Mouse (Mus musculus) spleen, adult 2 months (tissue): ENCODE data around the gene Pbld2. TPM values are rescaled to one million over a fixed set of nuclear protein-coding genes. Genes with fewer than 3 reads are reported as not detected.
"Not testable (repeated sequence)": the region's sequence is repeated elsewhere in the genome, so short reads cannot be mapped to it uniquely, and the experiment has no call there.

Experiments used
- DNase-seq, 2 experiments: peaks; one replicate each; pipeline versions ENCODE4 v3.0.0 to v3.0.0-alpha.2; 2012 to 2021; ENCODE audit warnings: low spot score in 2 of 2, low read depth in 1 of 2
- H3K27ac ChIP-seq: fragments of 200-500 bp; 2 replicates; pipeline ENCODE4 v1.5.1; 2012; ENCODE audit warnings: low read length, inconsistent platforms; ENCODE audit not compliant: insufficient read depth
- H3K27me3 ChIP-seq: fragments of 200-500 bp; 2 replicates; pipeline ENCODE4 v1.6.1; 2012; ENCODE audit warnings: mild to moderate bottlenecking, moderate library complexity, low read length, inconsistent platforms; ENCODE audit not compliant: control insufficient read depth, insufficient read depth
- H3K36me3 ChIP-seq: fragments of 200-500 bp; 2 replicates; pipeline ENCODE4 v1.6.1; 2012; ENCODE audit warnings: mild to moderate bottlenecking, low read length, inconsistent platforms; ENCODE audit not compliant: control insufficient read depth, insufficient read depth
- H3K4me1 ChIP-seq: fragments of 200-500 bp; 2 replicates; pipeline ENCODE4 v1.6.1; 2011; ENCODE audit warnings: inconsistent platforms; ENCODE audit not compliant: control insufficient read depth, insufficient read depth, insufficient read length
- H3K4me3 ChIP-seq: fragments of 200-500 bp; 2 replicates; pipeline ENCODE4 v1.5.1; 2011; ENCODE audit warnings: mild to moderate bottlenecking, inconsistent platforms; ENCODE audit not compliant: insufficient read depth, insufficient read length; ENCODE audit errors: extremely low read depth
- CTCF ChIP-seq: fragments of 200-500 bp; IDR thresholded peaks from 2 replicates; pipeline ENCODE4 v1.5.1; 2011; ENCODE audit warnings: mild to moderate bottlenecking, inconsistent platforms; ENCODE audit not compliant: insufficient read depth, insufficient read length, insufficient replicate concordance; ENCODE audit errors: extremely low read depth
- POLR2A ChIP-seq: fragments of 200-500 bp; IDR thresholded peaks from 2 replicates; pipeline ENCODE4 v1.6.1; 2011; ENCODE audit warnings: low read depth, low read length, inconsistent platforms
- WGBS: fragments of 180-500 bp; shearing (Covaris S2); methylation state at CpG from one replicate; pipeline ENCODE4 v1.1.7; 2018; 5-methylcytosine and 5-hydroxymethylcytosine counted together
- polyA plus RNA-seq: library from polyadenylated mRNA; depleted of rRNA; stranded (reverse); fragments of >200 nt; gene quantifications from 2 replicates; pipeline ENCODE4 v1.2.3, GENCODE M21; 2012

Pbld2 gene
- polyA plus RNA-seq, 1 experiment: 0.74 TPM

DNA sequence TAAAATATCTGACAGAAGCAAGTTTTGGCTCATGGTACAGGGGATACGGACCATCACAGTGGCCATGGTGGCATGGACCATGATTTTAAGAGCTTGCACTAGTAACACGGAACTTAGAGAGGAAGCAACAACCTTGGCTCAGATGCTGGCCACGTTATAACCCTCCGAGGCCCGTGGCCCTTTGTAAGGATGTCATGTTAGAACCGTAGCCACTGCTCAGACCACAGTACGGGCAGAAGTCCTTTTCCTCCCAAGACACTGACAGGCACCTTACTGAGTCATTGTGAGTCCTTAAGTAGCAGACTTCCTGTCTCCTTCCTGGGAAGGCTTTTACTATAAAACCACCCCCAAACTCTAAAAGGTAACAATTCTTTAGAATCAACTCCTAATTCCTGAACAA lies 27.2 kb downstream of the Pbld2 start:
- no peak overlapping the region for H3K27ac ChIP-seq
- no peak for TF ChIP-seq POLR2A
- no peak for TF ChIP-seq CTCF
- no peak overlapping the region for H3K4me3 ChIP-seq
- H3K27me3 ChIP-seq: no peaks in the 10 kb centered on the region
- H3K36me3 ChIP-seq: no peaks in the 10 kb centered on the region
- WGBS: 28% methylated on average over 7 of the region's 7 CpGs
- H3K4me1 ChIP-seq: no peaks in the 10 kb centered on the region
- DNase-seq: no peak

DNA sequence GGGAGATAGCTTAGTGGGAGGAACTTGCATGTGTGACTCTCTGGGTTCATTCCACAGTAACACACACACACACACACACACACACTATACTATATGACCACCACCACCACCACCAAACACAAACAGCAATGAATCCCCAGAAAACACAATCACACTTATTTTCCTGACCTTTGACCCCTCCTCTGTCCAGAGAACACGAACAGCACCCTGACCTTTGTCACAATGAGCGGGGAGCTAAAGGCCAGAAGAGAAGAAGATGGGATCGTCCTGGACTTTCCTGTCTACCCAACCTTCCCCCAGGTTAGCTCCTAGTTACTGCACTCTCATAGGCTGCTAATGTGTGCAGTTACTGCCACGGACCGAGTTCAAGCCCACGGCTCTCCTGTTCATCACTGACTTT lies 27.9 kb downstream of the Pbld2 start:
- DNase-seq: no peak
- Histone ChIP-seq H3K4me3 (no peak overlapping the region), H3K27me3 (no peaks in the 10 kb centered on the region)

DNA sequence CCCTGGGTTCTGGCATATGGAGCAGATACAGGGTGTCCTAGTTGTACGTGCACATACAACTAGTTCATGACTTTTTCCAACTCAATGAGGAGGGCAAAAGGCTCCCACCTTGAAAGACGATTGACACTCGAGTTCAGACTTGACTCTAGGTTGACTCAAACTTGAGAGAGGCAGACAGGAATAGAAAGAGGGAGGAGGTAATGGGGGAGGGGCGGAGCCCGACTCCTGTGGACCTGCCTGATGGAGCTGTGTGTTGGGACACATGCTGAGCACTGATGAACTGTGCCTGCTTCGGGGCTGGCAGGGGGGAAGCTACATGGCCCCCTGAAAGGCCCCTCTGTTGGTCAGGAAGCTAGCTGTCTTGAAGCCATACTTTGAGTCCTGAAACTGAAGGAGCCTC lies 28.9 kb downstream of the Pbld2 start:
- TF ChIP-seq CTCF (no peak), POLR2A (no peak)
- no peaks in the 10 kb centered on the region for H3K27me3 ChIP-seq
- 61% methylated on average over 6 of the region's 6 CpGs for WGBS
- no peaks in the 10 kb centered on the region for H3K4me1 ChIP-seq
- no peaks in the 10 kb centered on the region for H3K36me3 ChIP-seq
- no peak overlapping the region for H3K4me3 ChIP-seq
- no peak overlapping the region for H3K27ac ChIP-seq
- DNase-seq: no peak

More for the DNA sequence above, 27.9 kb downstream of the Pbld2 start:
- 87% methylated on average over 6 of the region's 6 CpGs for WGBS
- TF ChIP-seq CTCF (no peak), POLR2A (no peak)
- Histone ChIP-seq H3K4me1 (no peaks in the 10 kb centered on the region), H3K27ac (no peak overlapping the region), H3K36me3 (no peaks in the 10 kb centered on the region)

DNA sequence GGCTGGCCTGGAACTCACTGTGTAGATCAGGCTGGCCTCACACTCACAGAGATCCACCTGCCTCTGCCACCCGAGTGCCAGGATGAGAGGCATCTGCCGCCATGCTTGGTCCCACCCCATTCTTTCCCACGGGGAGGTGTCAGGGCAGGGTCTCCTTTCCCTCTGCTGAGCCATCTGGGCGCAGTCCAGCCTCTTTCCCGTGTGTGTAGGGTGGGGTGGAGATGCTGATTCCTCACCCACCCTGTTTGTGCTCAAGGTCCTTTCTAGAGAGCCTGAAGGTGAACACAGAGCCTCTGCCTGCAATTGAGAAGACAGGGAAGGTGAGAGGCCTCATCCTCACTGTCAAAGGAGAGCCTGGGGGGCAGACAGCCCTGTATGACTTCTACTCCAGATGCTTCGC lies 30.0 kb downstream of the Pbld2 start:
- H3K27me3 ChIP-seq, H3K36me3 ChIP-seq, H3K27ac ChIP-seq, H3K4me3 ChIP-seq, DNase-seq, H3K4me1 ChIP-seq: not testable (repeated sequence)
- 81% methylated on average over 6 of the region's 6 CpGs for whole genome bisulfite sequencing

DNA sequence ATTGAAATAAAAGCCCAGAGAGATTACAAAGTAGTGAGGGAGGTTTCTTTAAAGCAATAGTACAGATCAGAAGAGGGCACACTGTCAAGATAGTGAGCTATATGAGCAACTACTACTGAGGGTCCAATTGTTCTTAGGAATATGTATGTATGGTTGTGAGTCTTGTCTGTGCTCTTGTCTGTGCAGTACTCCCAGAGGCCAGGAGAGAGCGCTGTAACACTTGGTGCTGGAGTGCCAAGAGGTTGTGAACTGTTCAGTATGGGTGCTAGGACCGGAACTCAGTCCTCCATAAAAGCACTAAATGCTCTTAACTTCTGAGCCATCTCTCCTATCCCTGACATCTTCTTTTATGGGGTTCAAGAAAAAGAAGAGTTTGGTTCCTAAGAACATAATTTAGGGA lies 30.5 kb downstream of the Pbld2 start:
- no peak overlapping the region for H3K4me3 ChIP-seq
- no peaks in the 10 kb centered on the region for H3K36me3 ChIP-seq
- H3K27ac ChIP-seq: no peak overlapping the region
- H3K4me1 ChIP-seq: no peaks in the 10 kb centered on the region
- 84% methylated on average over 2 of the region's 2 CpGs for whole genome bisulfite sequencing
- no peaks in the 10 kb centered on the region for H3K27me3 ChIP-seq
- TF ChIP-seq POLR2A (no peak), CTCF (no peak)
- DNase-seq: no peak

DNA sequence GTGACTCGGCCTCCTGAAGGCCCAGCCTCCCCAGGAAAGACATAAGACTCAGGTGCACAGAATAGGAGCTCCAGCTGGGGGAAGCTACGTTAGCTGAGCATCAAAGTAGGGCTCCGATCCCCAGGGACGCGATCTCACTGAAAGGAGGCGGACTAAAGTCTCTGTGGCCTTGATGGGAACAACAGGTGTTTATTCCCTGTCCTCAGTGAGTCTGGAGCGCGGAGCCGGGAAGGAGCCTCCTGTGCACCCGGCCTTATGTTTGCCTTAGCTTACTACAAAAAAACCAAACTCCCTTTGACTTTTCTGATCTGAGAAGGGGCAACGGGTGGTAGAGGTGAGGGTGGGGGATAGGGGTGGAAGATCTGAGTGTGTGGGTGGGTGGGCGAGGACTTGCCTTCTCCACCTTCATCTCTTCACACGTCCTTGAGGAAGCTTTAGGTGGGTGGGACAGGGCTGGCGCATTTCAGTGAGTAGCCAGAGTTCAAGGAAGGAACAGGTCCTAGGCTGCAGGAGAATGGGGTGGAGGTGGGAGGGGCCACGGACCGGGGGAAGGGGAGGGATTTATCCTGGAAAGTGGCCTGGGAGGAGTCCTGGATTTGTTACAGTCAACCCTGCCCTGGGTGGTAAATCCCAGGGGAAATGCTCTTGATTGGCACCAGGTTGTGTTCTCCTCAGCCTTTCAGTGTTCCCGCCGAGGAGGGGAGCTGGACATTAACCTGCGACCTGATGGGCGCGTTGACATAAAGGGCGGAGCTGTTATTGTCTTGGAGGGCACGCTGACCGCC lies 33.0 kb downstream of the Pbld2 start:
- no peak for DNase-seq
- TF ChIP-seq POLR2A (no peak), CTCF (no peak)
- Histone ChIP-seq H3K36me3 (no peaks in the 10 kb centered on the region), H3K27me3 (no peaks in the 10 kb centered on the region), H3K4me1 (no peaks in the 10 kb centered on the region), H3K4me3 (no peak overlapping the region), H3K27ac (no peak overlapping the region)
- WGBS: 76% methylated on average over 24 of the region's 24 CpGs

DNA sequence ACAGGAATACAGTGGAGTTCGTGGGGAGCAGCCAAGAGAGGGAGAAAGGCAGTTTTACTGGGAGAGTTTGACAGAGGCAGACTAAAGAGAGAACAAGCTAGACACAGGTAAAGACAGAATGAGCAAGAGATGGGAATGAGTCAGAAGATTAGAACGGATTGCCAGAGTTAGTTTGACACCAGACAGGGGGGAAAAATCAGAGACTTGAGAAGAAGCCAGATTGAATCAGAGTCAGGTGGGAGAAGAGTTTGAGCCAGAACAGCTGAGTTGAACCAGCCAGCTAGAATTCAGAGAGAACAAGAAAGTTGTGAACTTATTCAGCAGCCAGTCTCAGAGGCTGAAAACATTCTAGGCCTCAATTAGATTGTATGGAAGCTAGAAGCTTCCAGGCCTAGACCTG lies 35.7 kb downstream of the Pbld2 start, which contains the start of gene Pbld1:
Gene Pbld1 (plus strand): TSS at position 301 of the 400 bp plus-strand sequence.
- H3K4me1 ChIP-seq: no peaks in the 10 kb centered on the region
- H3K4me3 ChIP-seq: no peak within 1 kb of the TSS
- no peak for DNase-seq
- no peak within 1 kb of the TSS for H3K27ac ChIP-seq
- 90% methylated on average over 2 of the region's 2 CpGs for WGBS
- no peak for TF ChIP-seq POLR2A
- TF ChIP-seq CTCF: no peak
- no peaks in the 10 kb centered on the region for H3K27me3 ChIP-seq
- H3K36me3 ChIP-seq: no peaks in the 10 kb centered on the region
